Mouse (Mus musculus) embryo, embryonic 9.5 days (tissue): ENCODE measurements at regions not wholly inside any gene's neighbourhood (a gene's known extent, or its start where the extent isn't known, plus 50 kb on each side); places are given as distances from the start of the nearest gene placed in this dataset.

Experiments used
- DNase-seq: peaks from one replicate; pipeline ENCODE4 v3.0.0-alpha.2; 2017; ENCODE audit errors: extremely low spot score

GRCm38 (mm10) chr3:20590143-20590542 lies 223.2 kb upstream of the Agtr1b start:
- peak; percentile 33 for DNase-seq

- peak; percentile 5 for DNase-seq
Observed at GRCm38 (mm10) chr3:20551563-20551962, 184.6 kb upstream of the Agtr1b start.

- DNase-seq: no peak
Observed at GRCm38 (mm10) chr3:20543991-20544390, 177.0 kb upstream of the Agtr1b start.

GRCm38 (mm10) chr3:20538492-20539004 lies 171.6 kb upstream of the Agtr1b start:
- no peak for DNase-seq

GRCm38 (mm10) chr3:20520738-20521137 lies 153.8 kb upstream of the Agtr1b start:
- DNase-seq: peak; percentile 48

GRCm38 (mm10) chr3:20509192-20509591 lies 142.2 kb upstream of the Agtr1b start:
- DNase-seq: peak; percentile 70

- no peak for DNase-seq
Observed at GRCm38 (mm10) chr3:20505546-20505945, 138.6 kb upstream of the Agtr1b start.
